Mouse (Mus musculus) limb, embryonic 14.5 days (tissue): Measurements from ENCODE around the gene Txndc16. TPM values are rescaled to one million over a fixed set of nuclear protein-coding genes. Genes with fewer than 3 reads are reported as not detected.

Experiments used
- ATAC-seq: fragments of 200-750 bp; cut with Nextera tagmentation; 2 replicates; pipeline ENCODE4 v1.8.0; 2017; ENCODE audit warnings: low read depth, moderate number of reproducible peaks, moderate TSS enrichment; ENCODE audit not compliant: low FRiP score
- DNase-seq: peaks from one replicate; pipeline ENCODE4 v3.0.0-alpha.2; 2015; ENCODE audit warnings: low spot score
- H3K27ac ChIP-seq: fragments of 300-500 bp; sonication (generic); replicated peaks from 2 replicates; pipeline ENCODE4 v1.5.1; 2014; ENCODE audit warnings: low read depth, mild to moderate bottlenecking, low read length, moderate library complexity, mixed read lengths
- H3K27me3 ChIP-seq: fragments of 300-500 bp; sonication (generic); 2 replicates; pipeline ENCODE4 v1.6.1; 2014; ENCODE audit warnings: low read length, mixed read lengths; ENCODE audit not compliant: control insufficient read depth, insufficient read depth
- H3K36me3 ChIP-seq: fragments of 300-500 bp; sonication (generic); 2 replicates; pipeline ENCODE4 v1.6.1; 2014; ENCODE audit warnings: mild to moderate bottlenecking, low read length, moderate library complexity, mixed read lengths; ENCODE audit not compliant: control insufficient read depth, insufficient read depth
- H3K4me1 ChIP-seq: fragments of 300-500 bp; sonication (generic); 2 replicates; pipeline ENCODE4 v1.6.1; 2014; ENCODE audit warnings: antibody characterized with exemption, low read length, mixed read lengths; ENCODE audit not compliant: control insufficient read depth, insufficient read depth
- H3K4me2 ChIP-seq: fragments of 300-500 bp; sonication (generic); replicated peaks from 2 replicates; pipeline ENCODE4 v1.6.1; 2014; ENCODE audit warnings: low read depth, mild to moderate bottlenecking, low read length, moderate library complexity; ENCODE audit not compliant: severe bottlenecking
- H3K4me3 ChIP-seq: fragments of 300-500 bp; sonication (generic); replicated peaks from 2 replicates; pipeline ENCODE4 v1.5.1; 2014; ENCODE audit warnings: low read length
- H3K9ac ChIP-seq: fragments of 300-500 bp; sonication (generic); 2 replicates; pipeline ENCODE4 v1.6.1; 2014; ENCODE audit warnings: mild to moderate bottlenecking, low read depth, low read length, moderate library complexity; ENCODE audit not compliant: severe bottlenecking
- H3K9me3 ChIP-seq: fragments of 300-500 bp; sonication (generic); 2 replicates; pipeline ENCODE4 v1.6.1; 2016; ENCODE audit warnings: low read length; ENCODE audit not compliant: control insufficient read depth
- POLR2A ChIP-seq: fragments of 200-500 bp; IDR thresholded peaks from 2 replicates; pipeline ENCODE4 v1.8.0; 2012; ENCODE audit warnings: inconsistent platforms, mild to moderate bottlenecking, moderate library complexity, borderline replicate concordance; ENCODE audit not compliant: insufficient read depth, insufficient read length; ENCODE audit errors: extremely low read depth
- WGBS: fragments of 180-500 bp; shearing (Covaris S2); extraction: QIAGEN DNeasy Blood & Tissue Kit; methylation state at CpG from one replicate; pipeline ENCODE4 v1.1.7; 2014; 5-methylcytosine and 5-hydroxymethylcytosine counted together
- polyA plus RNA-seq, 2 experiments: library from polyadenylated mRNA; depleted of rRNA in 1 of 2; stranded (reverse) in 1 of 2; unstranded in 1 of 2; fragments of >200 nt; fragmentation: Nextera tagmentation in 1 of 2; extraction: Ambion mirVana in 1 of 2; gene quantifications; 2 replicates each; pipeline versions ENCODE4 v1.2.1 to v1.2.3; 2012 to 2014

The Txndc16 gene
- polyA plus RNA-seq, 2 experiments = 11.7 to 14.4 TPM

DNA sequence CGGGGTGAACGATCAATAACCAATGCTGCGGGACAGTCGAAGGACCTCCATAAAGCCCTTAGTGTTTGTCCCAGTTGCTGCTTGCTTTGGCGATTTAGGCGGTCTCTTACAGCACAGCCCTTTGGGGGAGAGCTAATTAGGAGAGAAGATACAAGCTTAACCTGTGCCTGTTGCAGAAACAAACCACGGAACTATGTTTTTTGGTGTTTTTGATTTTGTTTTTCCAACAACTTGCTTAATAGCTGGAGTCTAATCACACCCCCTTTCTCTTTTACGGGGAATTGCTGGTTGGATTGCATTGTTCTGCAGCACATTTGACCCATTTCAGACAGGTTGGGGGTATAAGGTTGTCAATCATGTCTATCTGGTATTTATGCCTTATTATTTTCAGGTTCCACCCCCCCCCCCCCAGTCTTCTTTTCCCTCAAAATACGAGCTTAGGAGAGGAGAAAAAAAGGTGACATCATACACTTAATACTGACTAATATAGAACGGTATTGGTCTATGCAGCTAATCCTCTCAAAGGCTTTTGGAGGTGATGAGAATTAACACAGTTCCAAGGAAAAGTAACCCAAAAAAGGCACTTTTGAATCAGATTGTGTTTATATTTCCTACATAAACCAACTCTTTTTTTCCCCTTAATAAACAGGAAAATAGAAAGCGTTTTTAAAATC is 966 bp upstream of the Txndc16 start:
- DNase-seq = peak; percentile 5
- peak overlapping the region; percentile 76 for H3K9ac ChIP-seq
- WGBS = 9% methylated on average over 11 of the region's 11 CpGs

DNA sequence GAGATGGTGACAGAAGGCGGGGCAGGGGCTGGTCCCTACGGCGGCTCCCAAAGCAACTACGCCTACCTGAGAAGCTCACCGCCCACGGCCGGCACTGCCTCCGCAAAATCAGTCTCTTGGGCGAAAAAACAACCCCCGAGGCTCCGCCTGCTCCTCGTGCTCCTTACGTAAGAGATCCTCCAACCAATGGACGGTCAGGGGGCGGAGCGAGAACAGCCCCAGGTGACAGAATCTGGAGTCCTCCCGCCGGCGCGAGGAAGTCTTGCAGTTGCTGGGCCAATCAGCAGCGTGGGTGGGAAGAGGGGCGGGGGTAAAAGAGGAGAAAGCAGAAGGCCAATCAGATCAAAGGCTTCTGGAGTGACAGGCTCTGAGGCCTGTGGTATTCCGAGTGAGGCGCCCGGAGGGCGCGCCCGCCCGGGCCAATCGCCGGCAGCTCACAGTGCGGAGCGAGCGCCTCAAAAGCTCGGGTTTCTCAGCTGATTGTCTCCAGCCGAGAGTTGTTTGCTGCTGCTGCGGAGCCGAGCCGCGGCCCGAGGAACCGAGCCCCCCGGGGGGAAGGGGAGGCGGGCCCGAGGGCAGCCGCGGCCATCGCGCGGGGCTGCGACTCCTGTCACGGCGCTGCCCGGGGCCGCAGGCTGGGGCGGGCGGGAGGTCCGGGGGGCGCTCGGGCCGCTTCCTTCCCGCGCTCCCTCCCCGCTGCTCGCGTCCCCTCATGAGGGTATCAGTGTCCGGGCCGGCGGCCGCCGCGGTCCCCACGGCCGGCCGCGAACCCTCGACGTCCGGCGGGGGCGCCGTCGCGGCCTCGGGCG is 643 bp downstream of the Txndc16 start, which contains the start of gene Gpr137c:
Gene Gpr137c, plus strand, starts transcription at position 437 of the 809 bp plus-strand sequence.
- Histone ChIP-seq H3K4me1 (peaks cover 3% of the 10 kb centered on the region; the same call in 1 of the 2 replicates), H3K9me3 (no peaks in the 10 kb centered on the region), H3K27ac (peak within 1 kb of the TSS; percentile 91), H3K27me3 (no peaks in the 10 kb centered on the region), H3K9ac (peak within 1 kb of the TSS; percentile 76), H3K4me3 (peak within 1 kb of the TSS; percentile 84), H3K4me2 (peak within 1 kb of the TSS; percentile 86), H3K36me3 (no peaks in the 10 kb centered on the region)
- DNase-seq = peak; percentile 99
- TF ChIP-seq POLR2A = peak; percentile 84; the same call in 1 of the 2 replicates
- WGBS = under 1% methylated on average over 46 of the region's 86 CpGs
- ATAC-seq = peak; percentile 99

More for the DNA sequence above, 966 bp upstream of the Txndc16 start:
- Histone ChIP-seq H3K4me2 (peak overlapping the region; percentile 86), H3K4me1 (peaks cover 3% of the 10 kb centered on the region; the same call in 1 of the 2 replicates), H3K9me3 (no peaks in the 10 kb centered on the region), H3K27me3 (no peaks in the 10 kb centered on the region), H3K36me3 (no peaks in the 10 kb centered on the region), H3K4me3 (peak overlapping the region; percentile 84), H3K27ac (0 out of 2 replicates have a peak overlapping the region, but pooled peaks have one; percentile 38)
- ATAC-seq = no peak
- no peak for TF ChIP-seq POLR2A

DNA sequence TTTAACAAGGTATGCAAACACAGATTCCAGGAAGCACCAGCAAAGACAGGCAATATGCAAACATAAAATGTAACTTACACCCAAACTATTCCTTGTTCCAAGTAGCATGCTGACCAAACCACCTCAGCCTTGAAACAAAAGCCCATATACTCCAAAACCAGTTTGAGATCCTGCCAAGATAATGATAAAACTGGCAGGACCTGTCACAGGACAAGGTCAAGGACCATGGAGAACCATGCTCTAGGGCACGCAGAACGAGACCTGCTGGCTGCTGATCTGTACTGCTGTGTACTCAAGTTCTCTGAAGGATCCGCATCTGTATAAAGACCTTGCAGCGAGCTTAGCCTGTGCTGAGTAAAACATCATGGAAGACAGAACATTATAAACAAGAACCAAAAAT is 2.4 kb downstream of the Txndc16 start:
- H3K4me3 ChIP-seq = no peak overlapping the region
- ATAC-seq (no peak), DNase-seq (no peak)
- 88% methylated on average over 4 of the region's 4 CpGs for WGBS
- H3K27me3 ChIP-seq = no peaks in the 10 kb centered on the region
- TF ChIP-seq POLR2A = no peak
- H3K9ac ChIP-seq = no peak overlapping the region
- H3K36me3 ChIP-seq = no peaks in the 10 kb centered on the region
- no peaks in the 10 kb centered on the region for H3K9me3 ChIP-seq
- H3K4me2 ChIP-seq = no peak overlapping the region
- no peak overlapping the region for H3K27ac ChIP-seq
- peaks cover 3% of the 10 kb centered on the region; the same call in 1 of the 2 replicates for H3K4me1 ChIP-seq

DNA sequence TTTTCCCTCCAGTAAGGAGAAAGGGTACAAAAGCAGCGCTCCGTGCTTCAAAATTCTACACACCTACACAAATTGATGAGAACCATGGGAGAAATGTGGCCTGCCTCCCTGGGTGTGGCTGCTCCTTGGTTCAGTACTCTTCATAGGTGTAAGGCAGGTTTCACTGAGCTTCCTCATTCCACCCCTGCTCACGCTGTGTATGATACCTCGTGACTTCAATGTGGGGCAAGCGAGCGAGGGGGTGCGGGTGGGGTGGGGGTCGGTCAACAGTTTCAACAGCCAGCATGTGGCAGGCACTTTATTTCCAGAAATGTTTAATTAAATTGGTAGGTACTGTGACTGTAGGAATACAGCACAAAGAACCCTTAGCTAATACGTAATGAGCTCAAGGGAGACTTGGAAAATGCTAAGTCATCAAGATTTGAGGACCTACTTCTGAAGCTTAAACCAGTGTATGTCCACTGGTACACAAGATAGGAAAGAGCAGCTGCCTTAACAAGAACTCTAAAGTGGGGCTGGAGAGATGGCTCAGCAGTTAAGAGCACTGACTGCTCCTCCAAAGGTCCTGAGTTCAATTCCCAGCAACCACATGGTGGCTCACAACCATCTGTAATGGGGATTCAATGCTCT is 3.3 kb downstream of the Txndc16 start:
- no peaks in the 10 kb centered on the region for H3K27me3 ChIP-seq
- H3K9me3 ChIP-seq = no peaks in the 10 kb centered on the region
- no peak for TF ChIP-seq POLR2A
- ATAC-seq (no peak), DNase-seq (no peak)
- H3K4me3 ChIP-seq = no peak overlapping the region
- WGBS = 90% methylated on average over 9 of the region's 9 CpGs
- H3K27ac ChIP-seq = no peak overlapping the region
- no peak overlapping the region for H3K4me2 ChIP-seq
- no peak overlapping the region for H3K9ac ChIP-seq
- no peaks in the 10 kb centered on the region for H3K36me3 ChIP-seq
- peaks cover 3% of the 10 kb centered on the region; the same call in 1 of the 2 replicates for H3K4me1 ChIP-seq

DNA sequence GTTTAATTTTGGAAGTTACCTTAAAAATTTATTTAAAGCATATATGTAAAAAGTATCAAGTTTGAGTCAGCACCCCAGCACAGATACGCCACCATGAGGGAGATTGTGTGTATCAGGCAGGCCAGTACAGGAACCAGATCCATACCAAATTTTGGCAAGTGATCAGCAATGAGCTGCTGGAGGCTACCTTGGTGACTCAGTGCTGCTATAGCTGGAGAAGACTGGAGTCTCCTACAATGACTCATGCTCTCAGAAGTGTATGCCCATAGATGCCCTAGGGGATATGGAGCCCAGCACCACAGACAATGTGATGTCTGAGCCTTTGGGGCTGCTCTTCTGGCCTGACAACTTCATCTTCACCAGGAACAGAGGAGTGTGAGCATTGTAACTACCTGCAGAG is 8.7 kb downstream of the Txndc16 start:
- H3K4me1 ChIP-seq = no peaks in the 10 kb centered on the region
- no peaks in the 10 kb centered on the region for H3K9me3 ChIP-seq
- ATAC-seq = no peak
- H3K4me2 ChIP-seq = no peak overlapping the region
- no peak overlapping the region for H3K9ac ChIP-seq
- H3K27me3 ChIP-seq = no peaks in the 10 kb centered on the region
- peaks cover 2% of the 10 kb centered on the region; the same call in 1 of the 2 replicates for H3K36me3 ChIP-seq
- TF ChIP-seq POLR2A = no peak
- no peak overlapping the region for H3K27ac ChIP-seq
- H3K4me3 ChIP-seq = no peak overlapping the region
- 90% methylated on average over 1 of the region's 1 CpGs for WGBS
- DNase-seq = no peak
